Mouse (Mus musculus) stomach, postnatal 0 days (tissue): Measurements from ENCODE around the gene Prn. TPM values are rescaled to one million over a fixed set of nuclear protein-coding genes. Genes with fewer than 3 reads are reported as not detected.

ENCODE experiments used
- ATAC-seq: fragments of 200-750 bp; cut with Nextera tagmentation; 2 replicates; pipeline ENCODE4 v1.8.0; 2017; ENCODE audit not compliant: low FRiP score, low TSS enrichment
- DNase-seq: peaks from one replicate; pipeline ENCODE4 v3.0.0-alpha.2; 2016; ENCODE audit warnings: low spot score
- H3K27ac ChIP-seq: fragments of 300-500 bp; sonication (generic); replicated peaks from 2 replicates; pipeline ENCODE4 v1.5.1; 2014; ENCODE audit warnings: mild to moderate bottlenecking, control low read depth
- H3K27me3 ChIP-seq: fragments of 300-500 bp; sonication (generic); 2 replicates; pipeline ENCODE4 v1.6.1; 2014; ENCODE audit warnings: low read length; ENCODE audit not compliant: control insufficient read depth, insufficient read depth
- H3K36me3 ChIP-seq: fragments of 300-500 bp; sonication (generic); 2 replicates; pipeline ENCODE4 v1.6.1; 2014; ENCODE audit warnings: low read length, mixed read lengths; ENCODE audit not compliant: control insufficient read depth, insufficient read depth
- H3K4me1 ChIP-seq: fragments of 300-500 bp; sonication (generic); replicated peaks from 2 replicates; pipeline ENCODE4 v1.6.1; 2014; ENCODE audit warnings: antibody characterized with exemption; ENCODE audit not compliant: control insufficient read depth, insufficient read depth
- H3K4me2 ChIP-seq: fragments of 300-500 bp; sonication (generic); replicated peaks from 2 replicates; pipeline ENCODE4 v1.6.1; 2014; ENCODE audit warnings: low read depth, mild to moderate bottlenecking, control low read depth, moderate library complexity
- H3K4me3 ChIP-seq: fragments of 300-500 bp; sonication (generic); 2 replicates; pipeline ENCODE4 v1.5.1; 2014; ENCODE audit warnings: low read depth, low read length, control low read depth
- H3K9ac ChIP-seq: fragments of 300-500 bp; sonication (generic); 2 replicates; pipeline ENCODE4 v1.6.1; 2014; ENCODE audit warnings: mild to moderate bottlenecking, low read length, control low read depth, mixed read lengths
- H3K9me3 ChIP-seq: fragments of 300-500 bp; sonication (generic); 2 replicates; pipeline ENCODE4 v1.6.1; 2016; ENCODE audit warnings: low read length; ENCODE audit not compliant: control insufficient read depth
- CTCF ChIP-seq: IDR thresholded peaks from 2 replicates; pipeline ENCODE4 v1.5.1; 2016; ENCODE audit warnings: antibody characterized with exemption, low read depth, mild to moderate bottlenecking, moderate library complexity
- EP300 ChIP-seq: optimal IDR thresholded peaks from 2 replicates; pipeline ENCODE3; 2016; ENCODE audit warnings: antibody characterized with exemption
- WGBS: fragments of 180-500 bp; shearing (Covaris S2); extraction: QIAGEN DNeasy Blood & Tissue Kit; methylation state at CpG from one replicate; pipeline ENCODE4 v1.1.7; 2014; 5-methylcytosine and 5-hydroxymethylcytosine counted together
- polyA plus RNA-seq: library from polyadenylated mRNA; unstranded; fragments of >200 nt; fragmentation: Nextera tagmentation; extraction: Ambion mirVana; gene quantifications from 2 replicates; pipeline ENCODE4 v1.2.1, GENCODE M21; 2015

Gene Prn
- polyA plus RNA-seq, 1 experiment from 2014 or later: 0.17 TPM

DNA sequence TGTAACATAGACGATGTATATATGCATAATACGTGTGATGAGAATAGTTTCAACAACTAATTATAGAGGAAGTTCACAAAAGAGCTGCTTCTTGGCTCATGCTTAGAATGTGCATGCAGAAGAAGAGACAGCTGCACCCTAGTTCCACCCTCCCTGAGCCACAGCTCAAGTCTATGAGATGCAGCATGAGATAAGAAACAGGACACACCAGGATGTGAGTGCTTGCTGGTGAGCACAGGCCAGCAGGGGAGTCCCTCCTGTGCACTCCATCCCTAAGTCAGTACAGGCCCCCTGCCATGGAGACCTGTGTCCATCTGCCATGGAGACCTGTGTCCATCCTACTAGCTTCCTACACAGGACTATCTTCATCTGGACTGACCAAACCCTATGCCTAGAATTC, 60.8 kb downstream of the Prn start:
- Histone ChIP-seq H3K36me3 (no peaks in the 10 kb centered on the region), H3K4me3 (no peak overlapping the region), H3K27me3 (no peaks in the 10 kb centered on the region), H3K4me2 (no peak overlapping the region), H3K27ac (no peak overlapping the region), H3K9me3 (no peaks in the 10 kb centered on the region), H3K4me1 (no peaks in the 10 kb centered on the region), H3K9ac (no peak overlapping the region)
- no peak for ATAC-seq
- 88% methylated on average over 2 of the region's 2 CpGs for WGBS
- TF ChIP-seq EP300: no peak
- no peak for TF ChIP-seq CTCF
- no peak for DNase-seq

DNA sequence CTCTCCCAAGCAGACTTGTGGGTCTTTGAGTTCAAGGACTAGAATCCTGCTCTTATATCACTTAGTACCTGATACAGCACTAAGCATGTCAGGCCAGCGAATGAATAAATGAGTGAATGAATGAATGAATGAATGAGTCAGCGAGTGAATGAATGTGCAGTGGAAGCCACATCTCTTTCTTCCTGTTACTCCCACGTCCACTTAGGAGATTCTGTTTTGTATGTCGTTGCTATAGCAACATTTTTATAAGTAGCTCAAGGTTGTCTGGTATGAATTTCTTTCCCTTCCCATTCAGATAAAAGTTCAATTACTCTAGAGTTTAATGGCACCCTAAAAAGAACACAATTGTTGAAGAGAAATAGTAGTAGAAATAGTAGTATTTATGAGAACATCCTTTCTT, 61.3 kb downstream of the Prn start:
- no peaks in the 10 kb centered on the region for H3K4me1 ChIP-seq
- H3K4me3 ChIP-seq: no peak overlapping the region
- WGBS: 77% methylated on average over 4 of the region's 4 CpGs
- no peaks in the 10 kb centered on the region for H3K36me3 ChIP-seq
- H3K27me3 ChIP-seq: no peaks in the 10 kb centered on the region
- ATAC-seq (no peak), DNase-seq (no peak)
- no peak overlapping the region for H3K9ac ChIP-seq
- H3K27ac ChIP-seq: no peak overlapping the region
- H3K4me2 ChIP-seq: no peak overlapping the region
- TF ChIP-seq EP300: no peak
- TF ChIP-seq CTCF: no peak
- no peaks in the 10 kb centered on the region for H3K9me3 ChIP-seq

DNA sequence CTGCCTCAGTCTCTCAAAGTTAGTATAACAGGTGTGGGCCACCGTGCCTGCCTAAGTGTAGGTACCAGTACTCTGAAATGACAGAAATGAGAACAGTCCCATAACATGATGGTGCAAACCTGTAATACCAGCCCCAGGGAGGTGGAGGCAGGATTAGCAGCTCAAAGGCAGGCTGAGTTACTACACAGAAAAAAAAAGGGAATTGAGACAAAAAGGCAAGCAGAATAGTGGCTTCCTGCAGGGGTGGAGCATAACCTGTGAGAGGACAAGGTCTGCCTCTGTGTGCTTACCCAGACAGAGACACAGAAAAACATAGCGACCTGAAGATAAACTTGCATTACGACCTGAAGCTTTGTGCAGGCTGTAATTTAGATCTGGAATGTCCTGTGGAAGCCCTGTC, 66.9 kb downstream of the Prn start:
- Histone ChIP-seq H3K36me3 (no peaks in the 10 kb centered on the region), H3K27me3 (no peaks in the 10 kb centered on the region), H3K4me3 (no peak overlapping the region), H3K4me1 (no peaks in the 10 kb centered on the region), H3K27ac (no peak overlapping the region), H3K4me2 (no peak overlapping the region), H3K9ac (no peak overlapping the region), H3K9me3 (no peaks in the 10 kb centered on the region; the same call in 1 of the 2 replicates)
- DNase-seq (no peak), ATAC-seq (no peak)
- 56% methylated on average over 3 of the region's 3 CpGs for WGBS
- TF ChIP-seq EP300: no peak
- no peak for TF ChIP-seq CTCF

DNA sequence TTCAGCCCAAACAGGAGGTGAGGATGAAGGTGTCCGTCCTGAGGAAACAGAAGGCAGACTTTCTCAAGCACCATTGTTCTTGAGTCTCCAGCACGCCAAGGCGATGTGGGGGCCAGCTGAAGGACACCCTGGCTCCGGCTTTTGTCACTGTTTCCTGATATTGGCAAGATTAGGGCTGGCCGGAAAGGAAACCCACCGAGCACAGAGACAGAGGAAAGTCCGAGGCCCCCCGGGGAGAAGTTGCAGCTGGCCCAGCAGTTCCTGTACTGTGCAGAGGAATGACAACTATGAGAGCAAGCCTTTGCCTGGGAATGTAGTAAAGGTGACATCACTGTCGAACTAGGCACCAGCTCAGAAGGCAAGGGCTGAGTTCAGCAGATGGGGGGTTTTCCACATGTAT, 71.1 kb downstream of the Prn start:
- Histone ChIP-seq H3K4me3 (no peak overlapping the region), H3K4me2 (no peak overlapping the region), H3K4me1 (no peaks in the 10 kb centered on the region), H3K27ac (no peak overlapping the region), H3K9ac (no peak overlapping the region), H3K9me3 (no peaks in the 10 kb centered on the region; the same call in 1 of the 2 replicates), H3K27me3 (no peaks in the 10 kb centered on the region), H3K36me3 (no peaks in the 10 kb centered on the region)
- peak; percentile 45; the same call in 1 of the 2 replicates for ATAC-seq
- WGBS: 35% methylated on average over 9 of the region's 9 CpGs
- TF ChIP-seq CTCF (no peak), EP300 (peak; percentile 50)
- DNase-seq: no peak

DNA sequence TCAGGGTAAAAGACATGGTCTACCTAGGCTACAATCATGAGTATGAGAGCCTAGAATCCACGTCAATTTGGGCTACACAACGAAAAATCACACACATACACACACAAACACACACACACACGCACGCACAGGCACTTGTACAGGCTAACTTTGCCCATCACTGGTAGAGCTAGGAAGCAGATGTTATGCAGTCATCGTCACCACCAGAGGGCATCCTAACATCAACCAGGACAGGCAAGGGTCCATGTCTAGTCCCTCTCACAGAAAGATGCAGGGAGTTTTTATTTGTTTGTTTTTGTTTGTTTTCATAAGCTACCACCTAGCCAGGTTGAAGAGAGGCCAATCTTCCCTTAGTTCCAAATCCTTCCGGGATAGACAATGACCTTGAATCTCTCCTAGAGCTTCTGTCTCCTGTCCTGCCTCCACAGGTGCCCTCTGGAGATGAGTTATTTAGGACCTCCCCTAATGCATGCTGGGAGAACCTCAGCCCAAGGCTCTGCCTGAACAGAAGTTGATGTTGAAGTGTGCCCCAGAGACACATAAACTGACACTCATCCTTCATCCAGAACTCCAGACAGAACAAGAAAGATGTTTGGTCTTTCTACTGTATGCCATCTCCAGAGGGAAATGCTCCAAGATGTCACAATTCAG, 72.9 kb downstream of the Prn start:
- Histone ChIP-seq H3K27me3 (no peaks in the 10 kb centered on the region), H3K4me1 (no peaks in the 10 kb centered on the region), H3K4me3 (no peak overlapping the region), H3K27ac (no peak overlapping the region), H3K9me3 (no peaks in the 10 kb centered on the region; the same call in 1 of the 2 replicates), H3K4me2 (no peak overlapping the region), H3K36me3 (no peaks in the 10 kb centered on the region), H3K9ac (no peak overlapping the region)
- ATAC-seq (peak; percentile 76; the same call in 1 of the 2 replicates), DNase-seq (peak; percentile 48)
- TF ChIP-seq CTCF (peak; percentile 99), EP300 (no peak)
- 14% methylated on average over 6 of the region's 6 CpGs for WGBS

DNA sequence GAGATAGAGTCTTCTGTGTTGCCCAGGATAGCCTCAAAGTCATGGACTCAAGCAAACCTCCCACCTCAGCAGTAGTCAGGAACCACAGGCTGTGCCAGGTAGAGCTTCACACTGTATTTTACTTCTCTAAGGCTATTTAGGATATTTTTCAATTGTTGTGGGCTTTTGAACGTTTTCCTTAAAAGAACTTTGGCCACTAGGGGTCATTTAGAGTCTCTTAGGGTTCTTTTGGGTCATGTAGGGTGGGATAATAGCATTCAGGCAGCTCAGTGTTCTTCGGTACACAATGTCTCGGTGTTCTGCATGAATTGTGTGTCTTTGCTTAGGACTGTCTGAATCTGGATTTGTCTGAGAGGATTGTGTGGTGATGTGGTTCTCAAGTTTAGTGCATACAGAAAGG, 78.2 kb downstream of the Prn start:
- 33% methylated on average over 3 of the region's 3 CpGs for whole genome bisulfite sequencing
- DNase-seq (no peak), ATAC-seq (no peak)
- Histone ChIP-seq H3K4me3 (no peak overlapping the region), H3K9ac (no peak overlapping the region), H3K4me1 (no peaks in the 10 kb centered on the region), H3K4me2 (no peak overlapping the region), H3K9me3 (no peaks in the 10 kb centered on the region), H3K27me3 (no peaks in the 10 kb centered on the region), H3K27ac (no peak overlapping the region), H3K36me3 (no peaks in the 10 kb centered on the region)
- no peak for TF ChIP-seq EP300
- peak; percentile 48 for TF ChIP-seq CTCF
